Mouse (Mus musculus) megakaryocyte, embryonic 14.5 days (primary cell): ENCODE data around the gene Anapc11. TPM values are rescaled to one million over a fixed set of nuclear protein-coding genes. Genes with fewer than 3 reads are reported as not detected.
"Not testable (repeated sequence)": the region's sequence is repeated elsewhere in the genome, so short reads cannot be mapped to it uniquely, and the experiment has no call there.

Experiments used
- H3K27me3 ChIP-seq: replicated peaks from 2 replicates; pipeline ENCODE3; 2012; ENCODE audit warnings: inconsistent platforms
- H3K36me3 ChIP-seq: replicated peaks from 2 replicates; pipeline ENCODE3; 2012; ENCODE audit warnings: low read length, inconsistent platforms, mixed read lengths
- H3K4me1 ChIP-seq: 2 replicates; pipeline ENCODE4 v1.6.1; 2012; ENCODE audit warnings: inconsistent platforms
- H3K4me3 ChIP-seq: replicated peaks from 2 replicates; pipeline ENCODE3; 2012; ENCODE audit warnings: moderate library complexity, mild to moderate bottlenecking, inconsistent platforms
- H3K9me3 ChIP-seq: 2 replicates; pipeline ENCODE4 v1.6.1; 2012; ENCODE audit warnings: inconsistent platforms
- FLI1 ChIP-seq: IDR thresholded peaks from 2 replicates; pipeline ENCODE4 v1.6.1; 2012; ENCODE audit warnings: low read length, inconsistent platforms, mixed read lengths
- GATA1 ChIP-seq: IDR thresholded peaks from 3 replicates; pipeline ENCODE4 v1.6.1; 2012; ENCODE audit warnings: mixed read lengths, low read length, inconsistent platforms, borderline replicate concordance
- polyA plus RNA-seq: library from polyadenylated mRNA; stranded (reverse); fragments of >175 nt; gene quantifications from 2 replicates; pipeline ENCODE4 v1.2.3, GENCODE M21; 2012; ENCODE audit warnings: low replicate concordance; ENCODE audit not compliant: insufficient read depth

Gene Anapc11
- polyA plus RNA-seq = 247 and 315 TPM in 2 replicates

DNA sequence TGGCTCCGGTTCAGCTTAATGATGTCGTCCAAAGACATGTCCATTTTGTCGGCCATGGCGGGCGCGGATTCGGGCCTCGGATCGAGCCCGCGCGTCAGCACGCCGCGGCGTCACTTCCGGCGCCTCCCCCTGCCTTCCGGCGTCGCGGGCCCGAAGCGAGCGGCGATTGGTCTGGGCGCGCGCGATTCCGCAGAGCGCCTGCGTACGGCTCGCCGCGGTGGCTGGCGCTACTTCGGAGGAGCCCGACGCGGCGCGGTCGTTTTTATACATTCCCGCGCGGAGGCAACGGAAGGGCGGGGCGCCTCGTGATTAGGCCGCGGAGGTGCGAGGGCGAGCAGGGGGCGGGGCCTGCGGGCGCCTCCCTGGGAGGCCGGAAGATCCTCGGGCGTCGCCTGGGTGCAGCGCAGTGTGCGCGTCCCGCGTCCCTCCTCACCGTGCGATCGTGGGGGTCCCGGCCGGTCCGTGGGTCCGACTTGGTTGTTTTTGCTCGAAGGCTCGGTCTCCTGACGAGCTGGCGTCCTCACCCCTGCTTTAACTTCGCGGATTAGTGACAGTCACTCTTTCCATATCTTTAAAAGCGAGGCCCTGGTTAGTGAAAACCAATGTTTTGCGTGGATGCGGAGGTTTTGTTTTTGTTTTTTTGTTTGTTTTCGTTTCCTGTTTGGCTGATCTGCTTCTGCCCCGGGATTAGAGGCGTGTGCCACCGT, at the start of gene Anapc11, which contains the start of gene Alyref:
Anapc11 (plus strand) TSS at position 139 of the 707 bp plus-strand sequence.
Alyref (minus strand) TSS at position 83 of the 707 bp plus-strand sequence.
- Histone ChIP-seq H3K4me3 (peak within 1 kb of the TSS; percentile 96), H3K36me3 (peaks cover 64% of the 10 kb centered on the region), H3K4me1 (peaks cover 66% of the 10 kb centered on the region), H3K27me3 (no peaks in the 10 kb centered on the region), H3K9me3 (no peaks in the 10 kb centered on the region)
- TF ChIP-seq GATA1 (no peak), FLI1 (peak; percentile 90; the same call in 1 of the 2 replicates)

- Histone ChIP-seq H3K4me1 (peaks cover 80% of the 10 kb centered on the region), H3K36me3 (peaks cover 34% of the 10 kb centered on the region), H3K4me3 (peak overlapping the region; percentile 99), H3K9me3 (no peaks in the 10 kb centered on the region), H3K27me3 (no peaks in the 10 kb centered on the region)
- TF ChIP-seq FLI1 (no peak), GATA1 (no peak)
Observed at GRCm38 (mm10) chr11:120548786-120549167, 49.4 kb upstream of the Anapc11 start.

DNA sequence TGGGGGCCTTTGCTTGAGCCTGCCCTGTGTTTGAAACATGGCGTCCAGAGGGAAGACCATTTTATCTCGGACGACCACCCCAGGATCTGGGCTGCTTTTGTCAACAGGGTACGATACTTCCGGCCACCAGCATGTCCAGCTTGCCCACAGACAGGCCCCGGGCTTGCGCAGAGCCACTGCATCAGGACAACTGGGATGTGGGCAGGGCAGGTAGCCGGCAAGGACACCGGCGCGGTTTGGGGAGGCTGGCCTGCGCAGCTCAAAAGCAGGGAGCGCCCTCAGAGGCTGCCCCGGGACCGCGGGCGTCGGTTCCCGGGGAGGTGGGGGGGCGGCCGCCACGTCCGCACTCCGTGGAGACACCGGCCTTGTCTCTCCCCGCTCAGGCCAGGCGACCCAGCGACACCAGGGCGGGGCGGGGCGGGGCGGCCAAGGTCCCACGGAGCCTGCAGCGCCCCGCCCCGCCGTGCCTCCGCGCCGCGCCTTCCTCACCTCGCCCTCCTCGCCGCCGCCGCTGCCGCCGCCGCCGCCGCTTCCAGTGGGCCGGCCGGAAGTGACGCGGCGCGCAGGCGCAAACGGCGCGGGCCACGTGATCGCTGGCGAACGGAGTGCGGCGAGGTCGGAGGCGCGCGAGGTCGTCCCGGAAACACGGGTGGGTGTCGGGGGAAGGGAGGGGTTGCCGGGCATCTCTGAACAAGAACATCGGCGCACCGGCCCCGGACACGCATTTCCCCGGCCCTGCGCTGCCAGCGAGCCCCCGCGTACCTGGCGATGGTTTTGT, 48.9 kb upstream of the Anapc11 start, which contains the start of gene Mcrip1:
Mcrip1 (minus strand) TSS at position 560 of the 778 bp plus-strand sequence.
- peaks cover 28% of the 10 kb centered on the region for H3K36me3 ChIP-seq
- H3K27me3 ChIP-seq = no peaks in the 10 kb centered on the region
- H3K4me1 ChIP-seq = peaks cover 79% of the 10 kb centered on the region
- H3K4me3 ChIP-seq = peak within 1 kb of the TSS; percentile 99
- no peaks in the 10 kb centered on the region for H3K9me3 ChIP-seq
- TF ChIP-seq GATA1 (no peak), FLI1 (no peak; the same call in 1 of the 2 replicates)

- TF ChIP-seq GATA1 = no peak
- no peak for TF ChIP-seq FLI1
- no peaks in the 10 kb centered on the region for H3K9me3 ChIP-seq
- peaks cover 79% of the 10 kb centered on the region for H3K4me1 ChIP-seq
- peaks cover 20% of the 10 kb centered on the region for H3K36me3 ChIP-seq
- no peaks in the 10 kb centered on the region for H3K27me3 ChIP-seq
- H3K4me3 ChIP-seq = peak overlapping the region; percentile 99
Observed at GRCm38 (mm10) chr11:120549986-120550809, 48.0 kb upstream of the Anapc11 start.

DNA sequence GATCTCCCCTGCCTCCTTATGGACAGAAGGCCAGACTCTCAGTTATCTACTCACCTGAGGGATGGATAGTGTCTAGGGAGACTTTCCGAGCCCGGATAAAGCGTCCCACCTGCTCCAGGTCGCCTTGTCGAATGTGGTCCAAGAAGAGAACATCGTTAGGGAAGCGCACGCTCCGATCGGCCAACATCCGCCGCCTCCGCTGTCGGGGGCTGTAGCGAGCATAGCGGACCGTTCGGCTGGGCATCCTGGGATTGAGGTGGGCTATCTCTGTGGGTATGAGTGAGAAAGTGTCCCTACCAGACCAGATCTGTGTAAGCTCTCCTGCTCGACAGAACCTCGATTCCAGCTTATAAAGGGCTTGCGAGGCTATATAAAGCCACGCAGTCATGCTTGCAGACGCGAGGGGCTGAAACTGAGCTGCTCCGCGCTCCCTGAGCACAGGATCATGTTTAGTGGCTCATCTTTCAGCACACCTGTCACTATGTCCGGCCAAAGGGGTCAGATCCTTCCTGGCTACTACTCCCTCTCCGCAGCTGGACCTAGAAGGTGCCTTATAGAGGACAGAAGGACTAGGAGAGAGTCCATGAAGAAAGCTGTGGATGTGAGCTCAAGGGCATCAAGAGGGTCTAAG, 47.3 kb upstream of the Anapc11 start, which contains the start of gene Ppp1r27:
Ppp1r27 (minus strand) TSS at position 323 of the 631 bp plus-strand sequence.
- TF ChIP-seq GATA1 (no peak), FLI1 (no peak)
- H3K9me3 ChIP-seq = no peaks in the 10 kb centered on the region
- H3K4me1 ChIP-seq = peaks cover 79% of the 10 kb centered on the region

GRCm38 (mm10) chr11:120552736-120553135, 45.5 kb upstream of the Anapc11 start:
- Histone ChIP-seq H3K4me3 (no peak overlapping the region), H3K9me3 (peaks cover 6% of the 10 kb centered on the region), H3K4me1 (peaks cover 61% of the 10 kb centered on the region), H3K27me3 (no peaks in the 10 kb centered on the region), H3K36me3 (peaks cover 2% of the 10 kb centered on the region)
- TF ChIP-seq GATA1 (no peak), FLI1 (no peak)

More for the DNA sequence above, 47.3 kb upstream of the Anapc11 start, which contains the start of gene Ppp1r27:
- Histone ChIP-seq H3K4me3 (peak within 1 kb of the TSS; percentile 99), H3K36me3 (peaks cover 13% of the 10 kb centered on the region), H3K27me3 (no peaks in the 10 kb centered on the region)

GRCm38 (mm10) chr11:120554834-120555233, 43.4 kb upstream of the Anapc11 start:
- peaks cover 8% of the 10 kb centered on the region for H3K9me3 ChIP-seq
- no peaks in the 10 kb centered on the region for H3K27me3 ChIP-seq
- H3K4me1 ChIP-seq = peaks cover 46% of the 10 kb centered on the region
- H3K4me3 ChIP-seq = peak overlapping the region; percentile 8
- TF ChIP-seq GATA1 (no peak), FLI1 (no peak)
- peaks cover 13% of the 10 kb centered on the region for H3K36me3 ChIP-seq

DNA sequence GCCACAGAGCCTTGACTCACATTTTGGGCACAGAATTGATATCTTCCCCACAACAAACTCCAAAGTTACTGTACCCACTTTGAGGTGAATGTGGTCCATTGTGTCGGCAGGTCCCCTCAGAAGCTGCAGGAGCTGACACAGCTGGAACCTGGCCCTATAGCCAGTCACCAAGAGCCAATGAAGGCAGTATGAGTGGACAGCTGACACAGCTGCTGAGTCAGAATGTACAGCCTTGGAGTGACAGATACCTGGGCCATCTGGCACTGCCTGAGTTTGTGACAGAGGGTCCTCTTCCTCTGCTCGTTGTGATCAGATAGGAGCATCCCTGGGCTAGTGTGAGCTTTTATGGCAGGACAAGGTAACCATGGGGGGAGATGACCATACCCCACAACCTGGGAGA, 43.0 kb upstream of the Anapc11 start:
- Histone ChIP-seq H3K4me1 (peaks cover 42% of the 10 kb centered on the region), H3K4me3 (peak overlapping the region; percentile 62), H3K9me3 (peaks cover 8% of the 10 kb centered on the region), H3K36me3 (peaks cover 17% of the 10 kb centered on the region), H3K27me3 (no peaks in the 10 kb centered on the region)
- no peak for TF ChIP-seq GATA1
- no peak for TF ChIP-seq FLI1

DNA sequence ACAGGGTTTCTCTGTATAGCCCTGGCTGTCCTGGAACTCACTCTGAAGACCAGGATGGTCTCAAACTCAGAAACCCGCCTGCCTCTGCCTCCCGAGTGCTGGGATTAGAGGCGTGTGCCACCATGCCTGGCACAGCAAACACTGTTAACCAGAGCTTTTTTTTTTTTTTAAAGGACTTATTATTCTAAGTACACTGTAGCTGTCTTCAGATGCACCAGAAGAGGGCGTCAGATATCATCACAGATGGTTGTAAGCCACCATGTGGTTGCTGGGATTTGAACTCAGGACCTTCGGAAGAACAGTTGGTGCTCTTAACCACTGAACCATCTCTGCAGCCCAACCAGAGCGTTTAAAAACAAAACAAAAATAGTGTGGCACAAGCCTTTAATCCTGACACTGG, 39.4 kb upstream of the Anapc11 start:
- H3K9me3 ChIP-seq, H3K27me3 ChIP-seq, H3K4me3 ChIP-seq: not testable (repeated sequence)
- Histone ChIP-seq H3K36me3 (peaks cover 53% of the 10 kb centered on the region), H3K4me1 (peaks cover 24% of the 10 kb centered on the region)
